Comparison of ENCODE assay signal across 17 mouse cellular contexts in the genomic region with DNA sequence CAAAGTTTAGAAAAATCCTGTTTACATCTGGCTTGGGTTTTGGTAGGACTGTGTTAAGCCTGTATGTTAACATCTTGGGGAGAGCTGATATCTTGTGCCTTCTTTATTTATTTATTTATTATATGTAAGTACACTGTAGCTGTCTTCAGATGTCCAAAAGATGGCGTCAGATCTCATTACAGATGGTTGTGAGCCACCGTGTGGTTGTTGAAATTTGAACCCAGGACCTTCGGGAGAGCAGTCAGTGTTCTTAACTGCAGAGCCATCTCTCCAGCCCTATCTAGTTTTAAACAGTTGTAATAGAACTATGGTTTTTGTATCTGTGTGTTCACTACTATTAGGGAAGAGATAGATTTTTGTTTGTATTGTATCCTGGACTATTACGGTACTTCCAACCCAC. TPM values are rescaled to one million over a fixed set of nuclear protein-coding genes. Genes with fewer than 3 reads are reported as not detected.
"Had no signal": no experiment of that assay in that cellular context is flagged by ENCODE, and none has a peak within 500 bp of the region (broad histone marks: within the 10 kb centered on the region; RNA-seq: fewer than 3 reads in every experiment).

No protein-coding gene starts in this region.

- DNase-seq: retina, postnatal 1 day; right cerebral cortex, adult 18-20 months; right cerebral cortex, postnatal 14 days; right cerebral cortex, postnatal 25 days; right cerebral cortex, postnatal 4 days; spleen, adult 18-20 months; thymus, adult 18-20 months; thymus, adult 2 months; thymus, postnatal 14 days; thymus, postnatal 25 days; thymus, postnatal 36 days; thymus, postnatal 4 days had no signal

- H3K27ac ChIP-seq: neural tube, embryonic 15.5 days; stomach, embryonic 15.5 days; stomach, postnatal 0 days had no signal

- H3K4me3 ChIP-seq: neural tube, embryonic 13.5 days; neural tube, embryonic 15.5 days; stomach, embryonic 15.5 days had no signal

RNA-seq across cellular contexts. Expression of gene Gm42417, which starts 10.0 kb away (rescaled TPM):
- total RNA-seq: neutrophil, adult 5-6 weeks had no signal

RNA-seq across cellular contexts. Expression of gene Sema4c, which starts 28.9 kb away (rescaled TPM):
- total RNA-seq: neutrophil, adult 5-6 weeks had no signal
